Mouse (Mus musculus): ENCODE measurements at regions not wholly inside any gene's neighbourhood (a gene's known extent, or its start where the extent isn't known, plus 50 kb on each side); places are given as distances from the start of the nearest gene placed in this dataset.

DNA sequence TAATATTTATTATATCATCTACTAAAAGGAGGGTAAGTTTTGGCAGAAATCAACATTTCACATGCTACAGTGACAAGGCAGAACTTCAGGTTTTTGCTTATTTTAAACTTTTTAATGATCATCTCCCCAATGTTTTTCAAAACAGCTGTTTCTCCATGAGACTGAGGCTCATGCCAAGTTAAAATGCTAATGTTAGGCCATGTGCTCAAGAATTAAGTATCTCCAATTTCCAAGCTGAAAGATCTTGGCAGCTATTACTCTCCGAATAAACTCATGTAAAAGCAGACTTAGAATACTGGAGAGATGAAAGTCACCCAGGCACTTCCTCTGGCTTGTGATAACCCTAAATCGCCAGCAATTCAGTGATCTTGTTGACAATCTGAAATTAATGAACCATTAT lies 1173.5 kb upstream of the Adgrl3 start:
- TF ChIP-seq POLR2A (IDR thresholded peaks at IDR 0.05; ENCODE audit: borderline replicate concordance, extremely low read depth, insufficient read depth, insufficient read length, poor library complexity, severe bottlenecking): no peak
- no peak for TF ChIP-seq CTCF (IDR thresholded peaks at IDR 0.05; ENCODE audit: borderline replicate concordance, extremely low read depth, insufficient read depth, insufficient read length)

Data from brain, embryonic 14.5 days (tissue).